Mouse (Mus musculus) cortical plate, adult 2 months (tissue): ENCODE results near the gene Zc3h12b.

Source experiments
- CTCF ChIP-seq: fragments of 200-500 bp; IDR thresholded peaks from 2 replicates; pipeline ENCODE4 v1.5.1; 2011; ENCODE audit warnings: mild to moderate bottlenecking, control low read depth, low read length; ENCODE audit not compliant: insufficient read depth; ENCODE audit errors: extremely low read depth
- POLR2A ChIP-seq: fragments of 200-500 bp; IDR thresholded peaks from 2 replicates; pipeline ENCODE4 v1.6.1; 2011; ENCODE audit warnings: mild to moderate bottlenecking, low read length, control low read depth; ENCODE audit not compliant: insufficient read depth; ENCODE audit errors: extremely low read depth

DNA sequence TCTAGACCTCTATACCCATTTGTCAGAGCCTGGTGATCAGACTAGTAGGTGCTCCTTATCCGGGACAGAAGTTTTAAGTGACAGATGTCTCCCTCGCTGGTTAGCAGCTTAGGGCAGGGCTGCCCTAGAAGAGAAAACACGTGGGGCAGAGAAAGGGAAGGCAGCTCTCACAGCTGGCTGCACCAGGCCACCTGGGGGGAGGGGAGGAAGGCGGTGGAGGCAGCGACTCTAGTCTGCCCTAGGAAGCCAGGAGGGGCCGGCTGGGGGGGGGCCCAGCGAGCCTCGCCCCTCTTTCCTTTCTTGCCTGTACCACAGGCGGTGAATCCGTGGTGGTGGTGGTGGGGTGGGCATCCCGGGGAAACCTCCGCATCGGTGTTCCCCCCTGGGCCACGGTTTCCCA is 141.3 kb downstream of the Zc3h12b start:
- TF ChIP-seq POLR2A (no peak), CTCF (no peak)
